Mouse (Mus musculus) stomach, embryonic 14.5 days (tissue): ENCODE data around the gene Nfic. TPM values are rescaled to one million over a fixed set of nuclear protein-coding genes. Genes with fewer than 3 reads are reported as not detected.

ENCODE experiments used
- ATAC-seq: fragments of 200-750 bp; cut with Nextera tagmentation; 2 replicates; pipeline ENCODE4 v1.8.0; 2017; ENCODE audit warnings: low read depth, moderate TSS enrichment; ENCODE audit not compliant: insufficient number of reproducible peaks, insufficient read depth, low FRiP score
- H3K27ac ChIP-seq: fragments of 300-500 bp; sonication (generic); 2 replicates; pipeline ENCODE4 v1.5.1; 2014; ENCODE audit warnings: mild to moderate bottlenecking, low read length, moderate library complexity, mixed read lengths
- H3K27me3 ChIP-seq: fragments of 300-500 bp; sonication (generic); 2 replicates; pipeline ENCODE4 v1.6.1; 2014; ENCODE audit warnings: low read length, control low read depth, mixed read lengths; ENCODE audit not compliant: control insufficient read depth, insufficient read depth
- H3K36me3 ChIP-seq: fragments of 300-500 bp; sonication (generic); 2 replicates; pipeline ENCODE4 v1.6.1; 2014; ENCODE audit warnings: mild to moderate bottlenecking, control low read depth, low read length, moderate library complexity, mixed read lengths; ENCODE audit not compliant: control insufficient read depth, insufficient read depth
- H3K4me1 ChIP-seq: fragments of 300-500 bp; sonication (generic); 2 replicates; pipeline ENCODE4 v1.6.1; 2014; ENCODE audit warnings: low read length, control low read depth, mixed read lengths; ENCODE audit not compliant: control insufficient read depth, insufficient read depth
- H3K4me2 ChIP-seq: fragments of 300-500 bp; sonication (generic); replicated peaks from 2 replicates; pipeline ENCODE4 v1.6.1; 2014; ENCODE audit warnings: low read depth, low read length, control low read depth
- H3K4me3 ChIP-seq: fragments of 300-500 bp; sonication (generic); 2 replicates; pipeline ENCODE4 v1.5.1; 2014; ENCODE audit warnings: low read depth, low read length, control low read depth
- H3K9ac ChIP-seq: fragments of 300-500 bp; sonication (generic); replicated peaks from 2 replicates; pipeline ENCODE4 v1.6.1; 2014; ENCODE audit warnings: low read depth, mild to moderate bottlenecking, control low read depth, low read length, moderate library complexity, mixed read lengths
- H3K9me3 ChIP-seq: fragments of 300-500 bp; sonication (generic); 2 replicates; pipeline ENCODE4 v1.6.1; 2016; ENCODE audit warnings: low read depth, low read length, control low read depth; ENCODE audit not compliant: control insufficient read depth
- WGBS: fragments of 180-500 bp; shearing (Covaris S2); extraction: QIAGEN DNeasy Blood & Tissue Kit; methylation state at CpG from one replicate; pipeline ENCODE4 v1.1.7; 2014; 5-methylcytosine and 5-hydroxymethylcytosine counted together
- polyA plus RNA-seq: library from polyadenylated mRNA; unstranded; fragments of >200 nt; fragmentation: Nextera tagmentation; extraction: Ambion mirVana; gene quantifications from 2 replicates; pipeline ENCODE4 v1.2.1, GENCODE M21; 2014

Nfic gene
- polyA plus RNA-seq, 1 experiment from 2014 or later: 80.1 TPM

DNA sequence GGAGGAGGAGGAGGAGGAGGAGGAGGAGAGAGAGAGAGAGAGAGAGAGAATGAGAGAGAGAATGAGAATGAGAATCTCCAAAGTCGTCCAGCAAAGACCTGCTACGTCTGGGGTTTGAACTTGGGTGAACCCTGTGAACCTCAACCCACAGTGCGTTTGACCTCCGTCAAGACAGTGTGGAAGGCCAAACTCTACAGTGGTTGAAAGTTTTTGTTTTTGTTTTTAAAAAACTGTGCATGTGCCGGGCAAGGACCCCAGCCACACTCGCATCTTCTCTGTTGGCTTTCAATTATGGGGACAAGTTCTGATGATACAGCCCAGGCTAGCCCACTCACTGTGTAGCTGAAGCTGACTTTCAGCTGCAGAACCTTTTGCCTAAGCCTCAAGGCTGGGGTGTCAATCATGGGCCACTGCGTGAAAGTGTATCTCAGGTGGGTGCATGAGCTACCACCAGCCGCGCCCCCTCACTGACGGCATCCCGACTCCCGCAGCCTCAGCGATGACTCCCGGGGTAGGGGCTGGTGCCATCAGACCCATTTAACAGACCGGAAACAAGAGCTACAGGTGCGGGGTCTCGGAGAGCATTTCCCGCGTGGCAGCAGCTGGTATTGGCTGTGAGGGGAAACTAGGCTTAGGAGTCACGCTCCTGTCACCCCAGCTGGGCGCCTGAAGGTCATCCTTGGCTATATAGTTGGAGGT is 23.1 kb downstream of the Nfic start:
- peak overlapping the region; percentile 23; the same call in 1 of the 2 replicates for H3K4me2 ChIP-seq
- H3K27me3 ChIP-seq: no peaks in the 10 kb centered on the region
- peaks cover 16% of the 10 kb centered on the region for H3K4me1 ChIP-seq
- no peak overlapping the region for H3K9ac ChIP-seq
- no peaks in the 10 kb centered on the region for H3K36me3 ChIP-seq
- H3K27ac ChIP-seq: no peak overlapping the region
- no peak for ATAC-seq
- no peak overlapping the region for H3K4me3 ChIP-seq
- WGBS: 61% methylated on average over 21 of the region's 21 CpGs
- H3K9me3 ChIP-seq: no peaks in the 10 kb centered on the region

GRCm38 (mm10) chr10:81431526-81432168 is 23.8 kb downstream of the Nfic start:
- Histone ChIP-seq H3K27me3 (no peaks in the 10 kb centered on the region), H3K4me3 (peak overlapping the region; percentile 76; the same call in 1 of the 2 replicates), H3K4me1 (peaks cover 17% of the 10 kb centered on the region), H3K4me2 (peak overlapping the region; percentile 86), H3K27ac (0 out of 2 replicates have a peak overlapping the region, but pooled peaks have one; percentile 10), H3K36me3 (no peaks in the 10 kb centered on the region), H3K9me3 (no peaks in the 10 kb centered on the region), H3K9ac (no peak overlapping the region)
- WGBS: 16% methylated on average over 15 of the region's 15 CpGs
- ATAC-seq: no peak

DNA sequence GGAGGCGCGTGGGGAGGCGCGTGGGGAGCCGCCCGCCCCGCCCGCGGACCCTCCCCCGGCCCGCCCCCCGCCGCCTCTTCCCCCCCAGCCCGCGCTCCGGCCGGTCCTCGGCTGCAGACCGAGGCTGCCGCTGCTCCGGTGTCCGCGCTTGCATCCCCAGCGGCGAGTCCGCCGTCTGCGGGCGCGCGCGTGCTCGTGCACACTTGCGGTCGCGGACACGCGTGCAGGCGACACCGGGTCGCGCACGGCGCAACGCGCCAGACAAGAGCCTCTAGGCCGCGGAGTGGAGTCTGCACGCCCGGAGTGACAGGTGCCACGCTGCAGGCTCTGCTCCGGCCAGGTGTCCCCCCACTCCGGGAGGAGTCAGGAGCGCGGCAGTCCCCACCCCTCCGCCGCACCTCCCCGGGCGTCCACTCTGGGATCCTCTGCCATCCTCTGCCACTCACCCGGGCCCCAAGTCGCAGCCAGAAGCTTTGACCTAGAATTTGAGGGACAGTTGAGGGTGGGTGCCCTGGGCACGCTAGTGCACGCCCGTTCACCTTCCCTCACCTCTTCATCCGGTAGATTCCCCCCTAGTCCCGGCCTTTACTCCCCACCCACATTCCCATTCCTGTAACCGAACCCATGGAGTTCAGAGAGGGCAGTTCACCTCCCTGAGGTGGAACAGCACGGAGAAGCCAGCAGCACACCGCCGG is 24.5 kb downstream of the Nfic start:
- ATAC-seq: 0 out of 2 replicates have a peak, but pooled peaks have one; percentile 1
- Histone ChIP-seq H3K4me1 (peaks cover 22% of the 10 kb centered on the region), H3K27me3 (no peaks in the 10 kb centered on the region), H3K4me2 (peak overlapping the region; percentile 86), H3K9ac (peak overlapping the region; percentile 73), H3K36me3 (no peaks in the 10 kb centered on the region), H3K27ac (peak overlapping the region; percentile 89), H3K9me3 (no peaks in the 10 kb centered on the region), H3K4me3 (peak overlapping the region; percentile 76)
- 2% methylated on average over 53 of the region's 70 CpGs for WGBS

DNA sequence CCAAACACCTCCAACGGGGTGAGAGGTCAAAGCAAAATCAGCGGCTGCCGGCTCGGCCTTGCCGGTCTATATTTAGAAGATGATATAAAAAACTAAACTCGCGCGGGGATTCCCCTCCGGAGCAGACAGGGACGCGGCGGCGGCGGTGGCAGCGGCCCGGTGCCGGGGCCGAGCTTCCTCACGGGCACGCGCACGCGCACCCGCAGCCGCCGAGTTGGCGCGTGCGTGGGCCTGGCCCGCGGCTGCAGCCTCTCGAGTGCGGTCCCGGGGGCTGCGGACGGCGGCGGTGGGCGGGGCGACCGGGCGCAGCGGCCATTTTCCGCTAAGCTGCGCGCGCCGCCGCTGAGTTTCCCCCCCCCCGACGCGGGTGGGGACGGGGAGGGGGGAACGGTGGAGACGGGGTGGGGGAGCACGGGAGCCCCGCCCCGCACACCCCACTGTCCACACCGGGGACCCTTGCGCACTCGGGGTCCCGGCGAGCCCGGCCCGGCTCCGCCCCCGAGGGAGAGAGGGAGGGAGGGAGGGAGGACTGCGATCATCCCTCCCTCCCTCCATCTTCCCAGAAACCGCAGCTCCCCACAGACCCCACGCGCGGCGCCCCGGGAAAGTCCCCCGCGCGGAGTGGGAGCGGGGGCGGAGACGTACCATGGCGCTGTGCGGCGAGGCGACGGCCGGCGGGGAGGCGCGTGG is 25.1 kb downstream of the Nfic start:
- peaks cover 29% of the 10 kb centered on the region for H3K4me1 ChIP-seq
- ATAC-seq: peak; percentile 12; the same call in 1 of the 2 replicates
- under 1% methylated on average over 75 of the region's 89 CpGs for WGBS

GRCm38 (mm10) chr10:81429605-81430061 is 25.8 kb downstream of the Nfic start:
- Histone ChIP-seq H3K27me3 (no peaks in the 10 kb centered on the region), H3K36me3 (no peaks in the 10 kb centered on the region), H3K4me3 (peak overlapping the region; percentile 76), H3K4me2 (peak overlapping the region; percentile 86), H3K27ac (peak overlapping the region; percentile 89), H3K4me1 (peaks cover 35% of the 10 kb centered on the region), H3K9me3 (no peaks in the 10 kb centered on the region), H3K9ac (peak overlapping the region; percentile 73)
- under 1% methylated on average over 19 of the region's 20 CpGs for WGBS
- peak; percentile 21; the same call in 1 of the 2 replicates for ATAC-seq

More for the DNA sequence above, 25.1 kb downstream of the Nfic start:
- Histone ChIP-seq H3K27me3 (no peaks in the 10 kb centered on the region), H3K9me3 (no peaks in the 10 kb centered on the region), H3K4me2 (peak overlapping the region; percentile 86), H3K36me3 (no peaks in the 10 kb centered on the region), H3K27ac (peak overlapping the region; percentile 89), H3K4me3 (peak overlapping the region; percentile 76), H3K9ac (peak overlapping the region; percentile 73)

DNA sequence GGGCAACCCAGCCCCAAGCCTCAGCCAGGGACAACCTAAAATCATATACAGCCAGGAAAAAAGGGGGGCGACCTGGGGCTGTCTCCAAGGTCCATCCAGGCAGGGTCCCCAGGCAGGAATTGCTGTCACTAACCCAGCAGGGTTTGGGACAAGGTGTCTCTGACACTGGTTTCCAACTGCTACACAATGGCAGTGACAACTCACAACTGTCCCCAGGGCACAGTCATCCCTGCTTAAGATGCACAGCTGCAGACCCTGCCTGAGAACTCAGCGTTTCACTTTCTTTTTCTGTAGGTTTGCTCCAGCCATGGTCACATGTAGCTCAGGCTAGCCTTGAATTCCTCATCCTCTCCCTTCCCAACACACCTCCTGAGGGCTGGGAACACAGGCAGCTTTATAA is 26.3 kb downstream of the Nfic start:
- no peak overlapping the region for H3K9ac ChIP-seq
- 37% methylated on average over 2 of the region's 2 CpGs for WGBS
- H3K36me3 ChIP-seq: no peaks in the 10 kb centered on the region
- 0 out of 2 replicates have a peak overlapping the region, but pooled peaks have one; percentile 76 for H3K4me3 ChIP-seq
- H3K27me3 ChIP-seq: no peaks in the 10 kb centered on the region
- no peak overlapping the region for H3K4me2 ChIP-seq
- no peaks in the 10 kb centered on the region for H3K9me3 ChIP-seq
- peaks cover 41% of the 10 kb centered on the region for H3K4me1 ChIP-seq
- ATAC-seq: no peak
- no peak overlapping the region for H3K27ac ChIP-seq

- Histone ChIP-seq H3K9me3 (no peaks in the 10 kb centered on the region), H3K27ac (no peak overlapping the region), H3K27me3 (no peaks in the 10 kb centered on the region), H3K36me3 (no peaks in the 10 kb centered on the region), H3K4me1 (peaks cover 42% of the 10 kb centered on the region), H3K9ac (no peak overlapping the region), H3K4me3 (no peak overlapping the region), H3K4me2 (no peak overlapping the region)
- 88% methylated on average over 7 of the region's 7 CpGs for WGBS
- no peak for ATAC-seq
Observed at GRCm38 (mm10) chr10:81428507-81428870, 26.9 kb downstream of the Nfic start.
